Mouse (Mus musculus) layer of hippocampus, adult 9-11 months (tissue): ENCODE data around the gene Hyal1.
A peak's percentile ranks its signal among the peaks of the same experiment; 100 is the strongest.

Source experiments
- DNase-seq: peaks from one replicate; pipeline ENCODE4 v3.0.0; 2022

Hyal1 gene

DNA sequence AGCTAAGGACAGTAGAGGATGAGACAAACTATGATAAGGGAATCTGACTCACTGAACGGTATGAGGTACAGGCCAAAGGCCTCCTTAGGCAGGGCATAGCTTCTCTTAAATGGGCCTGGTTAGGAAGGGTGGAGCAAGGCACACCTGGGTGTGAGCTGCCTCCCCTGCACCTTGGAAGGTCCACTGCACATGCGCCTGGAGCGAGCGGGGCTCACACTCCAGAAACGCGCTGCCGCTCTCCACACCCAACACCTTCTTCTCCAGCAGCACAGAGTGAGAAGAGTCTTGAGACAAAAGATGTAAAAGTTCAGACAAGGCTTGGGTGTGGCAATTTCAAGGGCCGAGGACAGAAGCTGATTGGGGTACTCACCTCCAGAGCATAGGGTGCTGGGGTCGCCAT is 22.7 kb downstream of the Hyal1 start:
- no peak for DNase-seq

DNA sequence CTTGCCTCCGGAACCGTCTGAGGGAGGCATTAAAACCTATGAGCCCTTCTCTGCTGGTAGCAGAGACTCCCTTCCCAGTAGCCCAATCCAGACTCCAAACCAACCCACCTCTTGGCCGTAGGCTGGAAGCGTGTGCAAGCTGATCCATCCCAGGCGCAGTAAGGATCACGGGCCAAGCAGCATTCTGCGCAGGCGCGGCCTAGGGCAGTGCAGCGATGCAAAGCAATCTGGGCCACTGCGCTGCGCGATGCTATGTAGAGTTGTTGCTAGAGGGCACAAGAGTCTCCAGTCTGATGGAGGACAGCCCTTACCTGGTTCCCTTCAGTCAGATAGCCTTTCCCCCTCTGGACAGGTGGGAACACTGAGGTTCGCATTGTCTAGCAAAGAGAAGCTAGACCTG is 23.1 kb downstream of the Hyal1 start:
- no peak for DNase-seq

DNA sequence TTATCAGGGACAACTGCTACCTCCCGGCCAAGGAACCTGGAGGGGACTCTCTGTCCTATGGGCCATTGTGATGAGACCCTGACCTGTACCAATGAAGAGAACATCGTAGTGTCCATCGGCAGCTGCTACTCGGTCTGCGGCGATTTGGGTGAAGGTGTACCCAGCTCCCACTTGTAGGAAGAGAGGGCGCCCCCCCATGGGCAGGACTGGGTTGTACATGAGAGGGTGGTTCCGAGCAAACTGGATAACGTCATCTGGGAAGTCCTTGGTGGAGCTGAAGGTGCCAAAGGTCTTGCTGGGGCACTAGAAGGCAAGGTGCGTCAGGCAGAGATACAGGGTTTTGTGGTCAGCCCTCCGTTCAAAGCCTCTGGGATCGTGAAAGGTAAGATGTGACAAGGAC is 24.0 kb downstream of the Hyal1 start:
- DNase-seq: no peak

DNA sequence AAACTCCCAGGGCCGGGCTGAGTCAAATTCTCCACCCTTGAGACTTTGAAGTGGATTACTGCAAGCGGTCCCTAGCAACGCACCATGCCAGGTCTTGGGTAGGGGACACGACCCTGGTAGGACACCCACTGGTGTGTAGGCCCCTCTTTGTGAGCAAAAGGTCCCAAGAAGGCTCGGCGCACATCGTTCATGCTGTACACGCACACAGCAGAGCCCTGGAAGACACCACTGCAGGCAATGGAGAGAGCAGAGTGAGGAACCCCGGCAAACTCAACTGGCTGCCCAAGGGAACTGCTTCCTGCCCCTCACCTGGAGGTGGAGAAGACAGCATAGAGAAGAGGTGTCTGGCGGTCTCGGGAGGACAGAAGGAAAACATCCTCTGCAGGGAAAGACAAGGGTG is 24.5 kb downstream of the Hyal1 start:
- no peak for DNase-seq

DNA sequence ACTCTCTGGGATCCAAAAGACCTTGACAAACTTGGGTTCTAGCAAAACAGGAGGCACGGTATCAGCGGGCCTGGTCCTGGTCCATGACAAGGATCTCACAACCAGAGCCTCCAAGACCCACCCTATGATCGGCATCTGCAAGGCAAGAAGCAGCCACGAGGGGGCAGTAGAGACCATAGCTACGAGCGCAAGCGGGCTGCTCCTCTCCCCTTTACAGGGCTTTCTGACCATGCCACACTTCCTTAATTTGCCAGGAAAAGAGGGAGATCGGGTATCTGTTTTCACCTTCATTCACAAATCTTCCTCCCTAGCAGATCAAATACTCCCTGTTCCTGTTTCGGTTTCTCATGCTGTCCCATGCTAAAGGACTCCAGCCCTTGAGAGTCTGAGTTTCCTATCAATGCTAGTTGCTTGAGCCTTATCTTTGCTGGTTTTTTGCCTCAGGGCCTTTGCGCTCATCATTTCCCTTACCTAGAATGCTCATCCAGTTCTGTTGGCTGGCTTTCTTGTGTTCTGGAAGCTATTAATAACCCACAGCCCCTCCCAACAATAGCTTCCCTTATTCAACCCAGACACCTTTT is 25.4 kb downstream of the Hyal1 start:
- DNase-seq: peak; percentile 85

DNA sequence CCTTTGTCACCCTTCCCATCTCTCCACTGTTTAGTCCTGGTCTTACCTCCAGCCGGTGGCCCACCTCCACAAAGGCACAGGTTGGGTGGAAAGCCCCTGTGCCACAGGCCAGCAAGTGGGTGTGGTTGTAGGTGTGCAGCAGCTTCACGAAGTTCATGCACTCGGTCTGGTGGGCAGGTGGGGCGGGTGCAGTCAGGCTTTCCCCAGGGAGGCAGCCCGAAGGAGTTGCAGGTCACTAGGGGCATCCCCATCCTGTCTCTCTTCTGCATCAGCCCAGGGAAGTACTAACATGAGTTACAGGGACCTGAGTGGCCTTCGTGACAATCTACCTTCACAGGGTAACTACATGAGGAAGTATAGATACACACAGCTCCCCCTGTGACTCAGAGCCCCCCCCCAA is 26.5 kb downstream of the Hyal1 start:
- DNase-seq: no peak

DNA sequence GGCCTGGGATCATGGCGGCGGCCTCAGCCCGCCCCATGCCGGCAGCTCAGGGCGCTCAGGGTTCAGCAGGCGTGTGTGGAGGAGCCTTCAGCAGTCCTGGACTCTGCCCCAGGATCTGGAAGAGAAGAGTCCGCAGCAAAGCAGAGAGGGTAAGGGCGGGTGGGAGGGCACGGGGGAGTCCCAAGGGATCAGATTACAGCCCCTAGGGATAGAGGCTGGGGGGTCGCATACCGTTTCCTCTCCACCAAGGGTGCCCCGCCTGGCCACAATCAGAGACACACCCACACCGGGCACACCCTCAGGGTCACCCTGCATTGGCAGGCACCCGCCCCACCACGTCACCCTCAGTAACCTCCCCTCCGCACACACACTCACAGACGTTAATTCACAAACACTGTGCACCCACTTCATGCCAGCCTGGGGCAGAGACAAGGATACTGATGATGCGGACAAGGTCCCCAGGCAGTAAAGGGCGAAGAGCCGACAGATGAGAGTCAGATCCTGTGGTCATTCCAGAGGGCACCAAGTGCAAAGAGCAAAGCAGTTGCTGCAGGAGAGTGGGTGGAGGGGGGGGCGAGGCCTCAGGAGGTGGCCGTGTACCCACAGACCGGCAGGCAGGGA is 28.4 kb downstream of the Hyal1 start:
- no peak for DNase-seq

DNA sequence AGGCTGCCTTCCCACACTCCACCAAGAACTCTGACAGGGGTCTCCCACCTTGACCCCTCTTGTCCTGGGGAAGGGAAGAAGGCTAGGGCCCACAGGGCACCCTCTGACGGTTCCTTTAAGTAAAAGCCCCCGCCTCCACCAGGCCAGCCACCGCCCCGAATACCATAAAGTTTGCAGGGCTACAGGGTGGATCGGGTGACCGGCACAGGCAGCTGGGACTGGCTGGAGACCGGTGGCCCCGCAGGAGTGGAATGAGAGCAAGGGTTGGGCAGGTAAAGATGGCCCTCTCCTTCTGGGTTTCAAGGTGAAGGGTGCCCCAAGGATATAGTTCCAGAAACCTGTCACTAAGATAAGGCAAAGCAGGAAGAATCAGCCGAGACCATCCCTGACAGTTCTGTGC is 29.9 kb downstream of the Hyal1 start:
- DNase-seq: no peak

DNA sequence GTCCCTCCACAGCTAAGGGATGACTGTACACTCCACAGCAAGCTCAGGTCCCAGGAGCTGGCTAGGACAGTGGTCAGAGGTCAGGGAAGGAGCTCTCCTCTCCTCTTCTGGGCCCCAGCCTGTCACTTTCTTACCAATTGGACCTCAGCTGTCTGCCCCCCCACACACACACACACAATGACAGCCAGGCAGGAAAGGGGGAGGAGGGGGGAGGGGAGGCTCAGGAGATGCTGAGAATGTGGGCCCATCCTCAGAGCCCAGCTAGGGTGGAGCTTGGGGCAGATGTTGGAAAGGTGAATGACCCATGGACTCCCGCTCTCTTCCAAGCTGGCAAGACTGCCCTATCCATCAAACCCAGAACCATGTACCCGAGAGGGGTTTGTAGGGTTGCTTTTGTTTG is 30.3 kb downstream of the Hyal1 start:
- DNase-seq: no peak

DNA sequence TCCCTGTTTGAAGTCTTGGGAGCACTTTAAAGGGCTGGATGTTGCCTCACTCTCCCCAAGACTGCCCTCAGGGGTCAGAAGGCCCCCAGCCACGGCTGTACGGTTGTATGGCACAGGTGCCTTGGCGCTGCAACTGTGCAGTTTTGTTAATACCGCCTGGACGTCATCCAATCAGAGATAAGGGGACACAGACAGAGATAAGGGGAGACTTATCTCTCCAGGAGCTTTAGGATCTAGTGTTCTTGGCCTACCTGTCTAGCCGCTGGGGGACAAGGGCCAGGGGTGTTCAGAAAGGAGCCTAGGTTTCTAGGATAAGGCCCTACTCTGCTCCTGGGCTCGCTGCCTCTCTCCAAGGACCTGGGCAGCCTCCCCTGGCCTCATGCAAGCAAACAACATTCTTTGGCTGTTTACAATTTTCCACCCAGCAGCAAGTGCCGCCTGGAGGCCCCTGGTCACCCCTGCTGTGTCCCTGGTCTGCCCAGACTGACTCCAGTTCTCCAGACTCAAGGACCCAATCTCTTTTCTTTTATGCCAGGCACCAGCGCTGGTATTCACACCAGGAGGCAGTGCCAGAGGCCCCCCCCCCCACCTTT is 31.0 kb downstream of the Hyal1 start:
- DNase-seq: no peak

DNA sequence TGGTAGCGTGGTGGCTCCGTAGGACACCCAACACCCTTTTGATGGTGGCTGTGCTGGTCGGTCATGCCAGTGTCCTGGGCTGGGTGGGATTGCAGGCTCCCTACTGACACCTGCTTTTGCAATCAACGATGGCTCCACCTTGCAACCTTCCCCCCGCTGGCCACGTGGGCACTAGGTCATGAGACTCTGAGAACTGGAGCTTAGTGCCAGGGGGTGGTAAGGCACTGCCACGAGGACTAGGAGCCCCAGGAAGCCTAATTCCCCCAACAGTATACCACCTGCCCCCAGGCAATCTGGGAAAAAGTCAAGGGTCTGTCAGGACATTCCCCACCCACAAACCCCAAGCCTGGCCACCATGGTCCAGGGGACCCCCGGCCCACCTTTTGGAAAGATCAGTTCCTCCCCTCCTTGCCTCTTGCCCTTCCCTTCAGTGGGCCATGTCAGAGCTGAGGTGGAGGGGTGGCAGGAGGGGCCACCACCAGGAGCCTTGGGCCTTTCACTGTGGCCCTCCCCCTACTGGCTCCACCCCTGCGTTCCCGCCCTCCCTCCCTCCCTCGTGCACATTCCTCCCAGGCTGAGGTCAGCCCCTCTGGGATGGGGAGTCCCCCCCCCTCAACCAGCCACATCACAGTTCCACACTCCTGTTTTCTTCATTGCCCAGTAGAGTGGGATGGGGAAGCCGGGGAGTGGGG is 32.2 kb downstream of the Hyal1 start, which contains the start of gene Sema3b:
Gene Sema3b, minus strand, starts transcription at position 489 of the 692 bp plus-strand sequence.
- no peak for DNase-seq

DNA sequence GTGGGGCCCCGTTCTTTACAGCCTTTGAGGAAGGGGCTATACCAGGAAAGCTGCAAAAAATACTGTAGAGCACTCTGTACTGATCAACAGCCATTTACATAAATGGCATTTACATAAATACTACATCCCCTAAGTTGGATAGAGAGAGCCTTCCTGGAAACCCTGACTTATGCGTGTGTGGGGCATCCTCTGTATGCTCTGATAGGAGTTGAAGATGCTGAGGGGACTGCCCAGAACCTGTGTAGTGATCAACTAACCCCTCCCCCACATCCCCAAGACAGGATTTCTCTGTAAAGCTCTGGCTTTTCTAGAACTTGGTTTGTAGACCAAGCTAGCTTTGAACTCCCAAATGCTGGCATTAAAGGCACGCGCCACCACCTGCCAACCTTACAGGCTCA is 32.7 kb downstream of the Hyal1 start:
- no peak for DNase-seq

DNA sequence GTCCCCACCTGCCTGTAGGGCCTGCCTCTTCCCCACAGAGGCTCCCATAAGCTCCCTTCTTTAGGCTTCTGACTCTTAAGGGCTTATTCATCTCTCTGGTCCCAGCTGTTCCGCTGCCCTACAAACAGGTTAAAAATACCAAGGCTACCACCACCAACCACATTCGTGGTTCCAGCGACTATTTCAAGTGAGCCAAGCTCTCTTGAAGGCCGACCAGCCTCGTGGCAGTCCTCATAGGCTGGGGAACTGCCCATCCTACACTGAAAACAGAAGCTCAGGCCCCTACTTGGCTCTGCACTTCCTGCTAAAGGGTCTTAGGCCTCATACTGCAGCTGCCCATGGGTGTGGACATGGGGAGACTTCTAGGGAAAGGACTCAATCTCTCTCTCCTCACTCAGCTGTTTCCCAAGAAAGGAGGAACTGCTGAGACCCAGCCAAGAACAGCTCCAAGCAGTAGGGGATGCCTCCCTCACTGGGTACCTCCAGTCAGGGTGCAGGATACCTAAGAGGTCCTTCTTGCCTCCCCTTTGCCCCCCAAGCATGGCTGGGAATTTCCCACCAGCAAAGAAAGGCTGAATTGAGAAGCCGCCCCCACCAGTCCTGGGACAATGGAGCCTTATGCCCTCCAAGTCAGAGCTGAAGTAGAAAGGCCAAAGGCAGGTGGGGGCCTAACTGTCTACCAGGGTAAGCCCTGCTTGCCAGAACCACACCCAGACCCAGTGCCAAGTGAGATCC is 34.9 kb downstream of the Hyal1 start:
- peak; percentile 45 for DNase-seq

DNA sequence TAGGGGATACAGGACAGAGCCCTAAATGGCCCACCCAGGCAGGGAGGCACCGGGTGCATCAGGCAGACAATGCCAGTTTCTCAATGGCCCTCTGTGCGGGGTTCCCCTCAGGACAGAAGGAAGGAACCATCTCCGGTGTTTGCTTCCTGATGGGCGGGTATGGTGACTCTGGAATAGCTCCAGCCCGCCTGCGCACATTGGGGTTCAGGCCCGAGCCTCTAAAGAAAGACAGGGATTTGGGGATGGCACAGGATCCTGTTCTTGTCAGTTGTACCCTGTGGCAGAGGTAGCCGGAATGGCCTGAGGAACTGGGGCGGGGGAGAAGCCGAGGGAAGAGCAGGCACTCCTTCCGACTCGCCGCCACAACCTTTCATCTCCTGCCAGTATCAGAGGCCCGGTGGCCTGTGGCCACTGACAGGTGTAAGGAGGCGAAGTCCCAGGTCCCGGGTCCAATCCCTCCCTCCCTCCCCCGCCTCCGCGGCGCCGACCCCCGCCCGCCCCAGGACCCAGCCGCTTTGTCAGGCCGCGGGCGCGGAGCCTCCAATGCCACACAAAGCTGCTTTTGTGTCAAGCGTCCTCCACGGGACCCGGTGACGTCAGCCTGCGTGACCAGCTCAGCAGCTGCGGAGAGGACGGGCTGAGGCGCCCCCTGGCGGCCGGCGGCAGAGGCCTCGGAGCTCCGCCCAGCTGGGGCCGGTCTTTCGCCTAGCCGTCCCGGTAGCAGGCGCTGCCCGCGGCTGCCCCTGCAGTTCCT is 35.6 kb downstream of the Hyal1 start:
- peak; percentile 98 for DNase-seq

DNA sequence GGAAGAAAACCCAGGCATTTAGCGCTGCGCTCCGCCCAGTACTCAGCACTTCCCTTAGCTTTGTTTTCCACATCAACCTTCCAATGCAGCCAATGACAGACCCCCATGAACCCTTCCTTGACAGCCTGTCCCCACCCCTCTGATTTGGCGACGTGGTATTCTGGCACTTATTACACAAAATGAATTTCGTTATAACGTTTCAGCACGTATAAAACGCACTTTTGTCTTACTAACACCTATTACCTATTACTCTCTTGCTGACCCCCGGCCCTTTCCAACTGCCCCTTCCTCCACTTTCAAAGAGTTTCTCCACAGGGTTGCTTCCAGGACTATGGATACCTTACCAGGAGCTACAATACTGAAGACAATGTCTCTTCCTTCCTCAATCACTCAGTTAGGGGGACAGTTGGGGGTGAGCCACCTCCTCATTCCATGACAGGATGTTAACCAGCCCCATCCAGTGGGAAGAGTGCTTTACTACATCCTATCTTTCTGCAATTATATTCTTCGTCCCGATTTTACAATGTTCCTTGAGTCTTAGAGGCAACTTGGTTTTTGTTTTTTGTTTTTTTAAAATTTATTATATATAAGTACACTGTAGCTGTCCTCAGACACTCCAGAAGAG is 36.3 kb downstream of the Hyal1 start:
- no peak for DNase-seq

DNA sequence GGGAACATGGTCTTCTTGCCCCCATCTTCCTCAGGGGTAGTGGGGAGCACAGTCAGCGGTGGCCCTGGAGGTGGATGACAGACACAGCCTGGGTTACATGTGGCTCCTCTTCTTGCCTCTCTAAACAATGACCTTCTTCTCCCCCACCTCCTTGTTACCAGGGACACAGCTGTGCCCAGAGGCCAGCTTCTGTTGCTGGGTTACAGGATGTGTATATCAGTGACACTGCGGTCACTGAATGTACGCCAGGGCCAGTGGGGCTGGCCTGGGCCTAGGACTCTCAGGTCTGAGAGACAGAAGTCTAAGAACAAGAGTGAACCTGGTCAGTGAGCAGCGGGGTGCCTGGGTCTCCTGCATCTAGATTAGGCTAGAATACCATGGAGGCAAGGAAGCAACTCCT is 38.3 kb downstream of the Hyal1 start:
- no peak for DNase-seq

DNA sequence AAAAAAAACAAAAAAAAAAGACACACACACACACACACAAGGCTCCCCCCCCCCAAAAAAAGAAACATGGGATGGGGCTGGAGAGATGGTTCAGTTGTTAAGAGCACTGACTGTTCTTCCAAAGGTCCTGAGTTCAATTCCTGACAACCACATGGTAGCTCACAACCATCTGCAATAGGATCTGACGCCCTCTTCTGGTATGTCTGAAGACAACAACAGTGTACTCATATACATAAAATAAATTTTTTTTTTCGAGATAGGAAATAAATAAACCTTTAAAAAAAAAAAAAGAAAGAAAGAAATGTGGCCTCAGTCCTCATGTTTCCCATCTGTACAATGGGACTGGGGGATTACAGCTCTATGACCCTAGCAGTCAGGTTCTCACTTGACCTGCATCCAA is 40.7 kb downstream of the Hyal1 start:
- no peak for DNase-seq

DNA sequence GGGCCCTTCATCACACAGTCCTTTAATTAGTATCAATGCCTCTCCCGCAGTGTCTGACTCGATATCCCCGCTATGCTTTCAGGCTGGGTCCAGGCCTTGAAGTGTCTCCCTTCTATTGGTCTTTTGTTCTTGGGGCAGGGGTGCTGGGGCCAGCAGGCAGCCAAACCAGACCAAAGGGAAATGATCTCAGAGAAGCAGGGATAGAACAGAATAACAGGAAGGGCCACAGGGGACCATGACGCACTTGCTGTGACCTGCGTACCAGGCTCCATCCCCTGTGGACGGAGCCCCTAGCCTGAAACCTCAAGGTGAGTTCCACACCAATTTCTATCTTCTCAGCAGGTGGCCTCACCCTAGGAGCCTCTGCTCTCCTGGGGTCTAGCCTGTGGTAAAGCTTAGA is 41.4 kb downstream of the Hyal1 start:
- DNase-seq: no peak

DNA sequence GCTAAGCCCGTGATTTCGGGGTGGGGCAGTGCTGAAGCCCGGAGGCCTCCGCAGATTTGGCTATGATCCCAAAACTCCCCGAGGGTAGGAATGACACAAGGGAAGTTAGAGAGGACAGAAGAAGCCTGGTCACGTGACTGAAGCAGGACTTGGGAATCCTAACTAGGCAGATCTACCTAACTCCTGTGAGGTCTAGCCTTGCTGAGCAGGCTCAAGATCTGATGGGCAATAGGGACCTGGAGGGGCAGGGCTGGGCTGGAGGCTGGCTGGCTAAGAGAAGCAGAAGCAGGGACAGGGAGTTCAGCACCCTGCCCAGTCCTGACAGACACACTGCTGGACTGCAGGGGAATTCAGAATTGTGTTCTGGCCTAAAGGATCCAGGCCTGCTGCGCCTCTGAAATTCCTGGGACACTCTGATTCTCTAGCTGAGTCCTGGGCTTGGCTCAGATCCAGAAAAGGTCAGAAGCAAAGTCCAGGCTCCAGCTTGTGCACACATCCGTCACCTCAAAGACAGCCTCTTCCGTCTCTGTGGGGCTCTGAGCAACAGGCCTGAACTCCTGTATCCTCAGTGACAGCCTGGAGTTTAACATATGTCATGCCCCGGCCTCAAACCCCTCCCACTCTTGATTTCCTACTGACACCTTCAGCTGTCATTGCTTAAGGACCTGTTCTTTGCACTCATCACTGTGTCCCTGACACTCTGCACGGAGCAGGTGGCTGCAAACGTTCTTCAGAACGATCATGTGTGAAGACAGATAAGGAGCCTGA is 42.2 kb downstream of the Hyal1 start:
- no peak for DNase-seq

DNA sequence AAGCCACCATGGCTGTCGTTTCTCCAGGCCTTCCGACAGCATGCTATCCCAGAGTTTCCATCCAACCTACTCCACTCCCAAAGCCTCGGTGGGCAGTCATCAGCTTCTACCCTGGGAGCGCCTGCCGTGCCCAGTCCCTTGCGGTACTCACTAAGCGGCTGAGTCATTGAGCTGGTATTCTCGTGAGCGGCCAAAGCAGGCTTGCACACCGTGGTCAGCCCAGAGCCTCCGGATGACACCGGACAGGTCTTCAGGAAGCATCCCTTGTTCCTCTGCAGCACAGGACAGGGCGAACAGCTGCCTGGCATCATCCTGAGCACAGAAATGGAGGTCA is 42.8 kb downstream of the Hyal1 start:
- no peak for DNase-seq

DNA sequence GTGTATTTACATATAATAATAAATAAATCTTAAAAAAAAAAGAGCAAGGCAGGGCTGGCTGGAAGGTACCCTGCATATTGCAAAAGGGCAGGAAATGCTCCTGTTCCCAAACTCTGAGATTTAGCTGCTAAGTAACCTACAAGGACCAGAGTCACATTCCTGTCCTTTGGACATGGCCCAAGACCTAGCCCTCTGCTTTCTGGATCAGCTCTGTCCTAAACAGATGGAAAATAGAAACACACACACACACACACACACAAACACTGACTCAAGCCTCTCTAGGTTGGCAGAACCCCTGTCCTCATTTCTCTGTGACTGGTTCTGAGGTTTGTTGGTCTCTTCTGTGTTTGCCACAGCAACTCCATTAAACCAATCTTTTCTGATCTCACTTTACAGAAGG is 44.2 kb downstream of the Hyal1 start:
- DNase-seq: no peak

DNA sequence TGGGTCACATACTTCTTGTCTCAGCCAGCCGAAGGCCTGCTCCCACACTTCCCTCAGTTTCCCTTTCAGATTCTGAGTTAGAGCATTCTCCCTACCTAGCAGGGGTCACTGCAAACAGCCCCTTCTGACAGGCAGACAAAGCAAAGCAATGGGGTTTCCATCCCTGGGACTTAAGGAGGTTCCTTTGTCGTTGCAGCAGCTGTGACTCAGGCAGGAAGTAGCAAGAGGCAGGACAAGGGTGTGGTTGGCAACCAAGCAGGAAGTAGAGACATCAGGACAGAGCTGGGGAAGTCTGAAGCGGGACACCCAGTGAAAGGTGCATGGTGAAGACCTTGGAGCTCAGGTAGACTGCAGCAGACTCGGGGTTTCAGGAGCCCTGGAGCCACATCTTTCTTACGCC is 47.8 kb downstream of the Hyal1 start:
- no peak for DNase-seq
